Mouse (Mus musculus) ovary, postnatal 10 days (tissue): ENCODE measurements around the gene Galnt15.

Source experiments
- DNase-seq: peaks from one replicate; pipeline ENCODE4 v3.0.0; 2022; ENCODE audit warnings: low spot score

Gene Galnt15

GRCm38 (mm10) chr14:32028681-32029091, at the start of gene Galnt15:
Gene Galnt15 (plus strand): TSS chr14:32028989.
- no peak for DNase-seq

DNA sequence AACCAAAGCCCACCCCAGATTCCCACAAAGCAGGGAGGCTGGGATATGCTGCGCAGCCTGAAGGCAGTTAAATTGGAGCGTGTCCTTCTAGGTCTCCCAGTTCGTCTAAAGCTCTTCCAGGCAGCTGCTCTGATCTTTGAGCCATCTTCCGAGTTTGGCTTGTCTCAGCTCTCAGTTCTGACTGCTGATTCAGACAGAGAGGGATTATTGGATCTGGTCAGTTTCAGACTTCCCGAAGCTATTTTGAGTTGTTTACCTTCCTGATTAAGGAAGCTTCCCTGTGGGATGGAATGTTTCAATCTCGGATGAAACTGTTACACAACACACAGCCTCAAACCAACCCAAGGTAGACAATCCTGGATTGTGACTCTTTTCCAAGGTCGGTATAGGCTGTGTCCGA, 34.8 kb upstream of the Galnt15 start:
- no peak for DNase-seq

- no peak for DNase-seq
Measured at GRCm38 (mm10) chr14:32000941-32001340, 27.8 kb upstream of the Galnt15 start.

GRCm38 (mm10) chr14:32002502-32003338, 26.1 kb upstream of the Galnt15 start:
- DNase-seq = no peak

GRCm38 (mm10) chr14:32003904-32004596, 24.7 kb upstream of the Galnt15 start:
- no peak for DNase-seq

DNA sequence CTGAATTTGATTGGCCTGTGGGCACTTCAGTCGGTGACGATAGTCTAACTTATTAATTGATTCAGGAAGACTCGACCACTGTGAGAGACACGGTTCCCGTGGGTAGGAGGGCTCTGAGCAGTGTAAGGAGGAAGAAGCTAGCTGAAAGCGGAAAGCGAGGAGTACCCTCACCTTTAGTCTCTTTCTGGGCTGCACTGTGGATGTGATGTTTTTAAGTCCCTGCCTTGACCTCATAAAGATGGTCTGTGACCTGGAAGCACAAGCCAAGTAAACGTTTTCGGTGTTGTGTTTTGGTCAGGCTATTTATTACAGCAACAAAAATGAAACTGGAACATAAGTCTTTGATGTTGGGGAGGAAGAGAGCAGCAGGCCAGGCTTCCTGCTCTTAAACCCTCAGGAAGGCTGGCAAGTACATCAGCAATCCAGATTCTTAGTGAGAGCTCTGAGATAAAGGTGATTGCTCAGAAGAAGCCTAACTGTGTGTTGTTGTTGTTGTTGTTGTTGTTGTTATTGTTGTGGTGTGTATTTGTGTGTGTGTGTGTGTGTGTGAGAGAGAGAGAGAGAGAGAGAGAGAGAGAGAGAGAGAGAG, 23.0 kb upstream of the Galnt15 start:
- DNase-seq = no peak

DNA sequence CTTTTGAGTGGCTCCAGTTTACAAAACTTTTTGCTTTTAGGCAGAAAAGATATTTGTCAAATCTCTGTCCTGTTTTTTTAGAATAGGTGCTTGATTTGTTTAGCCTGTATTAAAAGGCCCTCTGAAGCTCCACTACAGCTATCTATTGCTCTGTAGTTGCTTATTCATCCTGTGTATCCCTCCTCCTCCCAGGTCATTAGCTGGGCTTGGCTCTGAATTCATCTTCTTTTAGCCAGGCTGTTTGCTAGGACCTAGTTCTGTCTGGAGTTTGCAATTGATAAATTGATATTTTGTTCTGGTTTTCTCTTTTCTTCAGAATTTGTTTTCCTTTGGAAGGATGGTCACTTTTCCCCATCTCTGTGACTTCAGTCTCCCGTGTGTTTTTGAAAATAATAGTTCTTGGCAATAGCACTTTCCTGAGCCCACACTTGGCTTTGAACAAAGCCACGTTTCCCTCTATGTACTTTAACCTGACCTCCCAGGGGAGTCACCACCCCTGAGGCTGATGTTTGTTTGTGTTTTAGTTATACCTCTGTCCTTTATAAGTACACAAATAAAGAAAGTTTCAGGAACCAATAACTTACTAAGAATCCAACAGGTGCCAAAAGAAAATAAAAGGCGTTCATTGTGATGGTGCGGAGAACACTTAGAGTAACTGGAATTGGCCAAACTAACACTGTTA, 21.0 kb upstream of the Galnt15 start:
- DNase-seq = no peak

DNA sequence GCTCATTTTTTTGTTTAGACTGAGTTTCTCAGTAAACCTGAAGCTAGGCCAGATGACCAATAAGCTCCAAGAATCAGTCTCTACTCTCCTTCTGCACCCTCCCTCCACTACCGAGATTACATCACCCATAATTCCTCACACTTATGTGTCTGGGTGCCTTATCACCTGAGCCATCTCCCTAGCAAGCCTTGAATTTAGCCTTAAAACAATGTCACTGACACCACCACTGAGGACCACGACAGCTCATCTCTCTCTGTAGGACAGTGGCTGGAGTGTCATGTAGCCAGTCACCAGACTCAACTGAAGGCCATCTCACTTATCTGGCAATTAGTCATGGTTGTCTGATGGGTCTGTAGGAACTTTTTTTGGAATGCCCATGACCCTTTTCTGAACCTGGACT, 19.1 kb upstream of the Galnt15 start:
- no peak for DNase-seq

DNA sequence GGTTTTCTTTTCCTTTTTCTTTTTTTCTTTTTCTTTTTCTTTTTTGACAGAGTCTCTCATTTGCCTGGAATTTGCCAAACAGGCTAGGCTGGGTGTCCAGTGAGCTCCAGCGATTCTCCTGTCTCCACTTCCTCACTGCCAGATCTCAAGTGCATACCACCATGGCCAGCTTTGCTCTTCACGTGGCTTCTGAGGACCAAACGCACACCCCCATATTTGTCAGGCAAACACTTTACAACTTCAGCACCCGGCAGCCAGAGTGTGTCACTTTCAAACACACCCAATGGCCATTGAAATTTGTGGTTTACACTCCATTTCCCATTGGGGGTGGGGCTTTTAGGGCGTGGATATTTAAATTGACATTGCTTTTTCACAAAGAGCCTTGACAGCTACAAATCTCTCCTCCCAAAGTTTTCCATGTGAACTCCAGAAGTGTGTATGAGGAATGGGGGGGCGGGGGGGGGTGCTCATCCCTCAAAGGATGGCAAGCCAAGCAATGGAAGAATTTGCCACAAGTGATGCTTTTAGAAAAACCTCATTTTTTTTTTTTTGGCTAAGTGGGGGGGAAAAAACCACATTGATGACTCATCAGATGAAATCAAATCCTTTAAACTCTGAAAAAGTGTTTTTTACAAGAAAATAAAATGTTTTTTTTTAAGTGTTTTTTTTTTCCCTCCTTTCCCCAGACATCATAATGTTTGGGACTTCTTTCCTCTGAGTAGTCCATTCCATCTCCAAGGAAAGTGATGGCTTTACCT, 17.1 kb upstream of the Galnt15 start:
- no peak for DNase-seq

GRCm38 (mm10) chr14:32015131-32015770, 13.5 kb upstream of the Galnt15 start:
- no peak for DNase-seq

- DNase-seq = no peak
Measured at GRCm38 (mm10) chr14:32016466-32016865, 12.3 kb upstream of the Galnt15 start.

DNA sequence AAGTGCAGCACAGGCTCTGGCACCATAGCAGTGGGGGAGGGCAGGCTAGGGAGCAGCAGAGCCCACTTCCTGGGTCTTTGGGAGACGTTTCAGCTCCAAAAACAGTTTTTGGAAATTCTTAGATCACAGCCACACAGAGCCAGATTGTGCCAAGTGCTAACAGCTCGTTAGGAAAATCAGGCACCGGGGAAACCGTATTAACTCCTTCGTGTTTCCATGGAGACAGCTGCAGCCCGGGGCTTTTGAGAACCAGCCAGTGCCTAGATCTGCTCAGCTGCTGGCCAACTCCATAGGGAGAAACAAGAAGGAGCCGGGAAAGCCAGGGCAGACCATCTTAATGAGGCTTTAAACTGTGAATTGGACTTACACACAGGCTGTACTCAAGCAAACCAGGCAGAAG, 11.9 kb upstream of the Galnt15 start:
- DNase-seq = no peak

GRCm38 (mm10) chr14:32017448-32017847, 11.3 kb upstream of the Galnt15 start:
- no peak for DNase-seq

GRCm38 (mm10) chr14:32019091-32019490, 9.7 kb upstream of the Galnt15 start:
- no peak for DNase-seq

DNA sequence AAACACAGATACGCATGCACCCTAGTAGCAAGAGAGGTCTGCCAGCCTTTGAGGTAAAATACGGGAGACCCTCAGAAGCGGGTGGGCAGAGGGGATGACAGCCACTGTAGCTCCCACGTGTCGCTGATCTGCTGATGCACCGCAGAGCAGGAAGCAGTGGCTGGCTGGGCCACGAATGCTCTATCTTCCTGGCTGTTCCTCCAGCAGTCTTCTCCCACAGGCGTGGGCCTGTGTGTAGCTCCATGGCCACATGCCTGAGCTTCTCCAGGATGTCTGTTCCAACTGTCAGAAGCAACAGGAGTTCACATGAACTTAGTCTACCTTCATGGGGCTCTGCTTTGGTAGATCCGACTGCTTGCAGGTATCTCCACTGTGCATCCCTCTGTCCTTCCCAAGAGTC, 6.8 kb upstream of the Galnt15 start:
- DNase-seq = no peak

GRCm38 (mm10) chr14:32022450-32022849, 6.3 kb upstream of the Galnt15 start:
- no peak for DNase-seq

GRCm38 (mm10) chr14:32023891-32024290, 4.9 kb upstream of the Galnt15 start:
- DNase-seq = no peak

- no peak for DNase-seq
Measured at GRCm38 (mm10) chr14:32027218-32027617, 1.6 kb upstream of the Galnt15 start.

DNA sequence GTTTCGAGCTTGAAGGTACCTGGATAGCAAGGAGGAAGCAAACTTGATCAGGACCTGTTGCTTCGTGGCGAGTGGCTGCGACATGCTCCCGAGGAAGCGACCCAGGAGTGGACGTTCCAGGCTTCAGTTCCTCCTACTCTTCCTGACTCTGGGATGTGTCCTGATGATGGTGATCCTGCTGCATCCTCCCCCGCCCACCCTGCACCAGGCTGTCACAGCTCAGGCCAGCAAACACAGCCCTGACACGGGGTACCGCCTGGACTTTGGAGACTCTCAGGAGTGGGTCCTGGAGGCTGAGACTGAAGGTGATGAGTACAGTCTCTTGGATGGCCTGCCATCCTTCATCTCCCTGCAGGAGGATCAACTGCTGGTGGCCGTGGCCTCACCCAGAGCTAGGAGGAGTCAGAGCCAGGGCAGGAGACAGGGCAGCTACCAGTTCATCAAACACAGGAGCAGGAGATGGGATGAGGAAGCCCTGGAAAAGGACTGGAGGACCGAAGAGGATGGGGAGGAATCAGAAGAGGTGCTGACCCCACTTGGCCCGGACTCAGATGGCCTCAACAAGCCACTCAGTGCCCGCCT, 713 bp downstream of the Galnt15 start:
- DNase-seq = no peak

GRCm38 (mm10) chr14:32030073-32030472, 1.3 kb downstream of the Galnt15 start:
- DNase-seq = no peak

GRCm38 (mm10) chr14:32032522-32032921, 3.7 kb downstream of the Galnt15 start:
- DNase-seq = peak; percentile 28
